Mouse (Mus musculus) liver, adult 2 months (tissue): ENCODE data around the gene Nt5e. TPM values are rescaled to one million over a fixed set of nuclear protein-coding genes. Genes with fewer than 3 reads are reported as not detected.

Experiments used
- DNase-seq: peaks from one replicate; pipeline ENCODE4 v3.0.0-alpha.2; 2011; ENCODE audit warnings: low read depth, low spot score; ENCODE audit errors: extremely low read depth
- H3K27ac ChIP-seq: fragments of 200-500 bp; replicated peaks from 2 replicates; pipeline ENCODE4 v1.5.1; 2012; ENCODE audit warnings: low read depth, mild to moderate bottlenecking, control low read depth, inconsistent platforms, low read length; ENCODE audit not compliant: insufficient read depth
- H3K27me3 ChIP-seq: fragments of 200-500 bp; 2 replicates; pipeline ENCODE4 v1.6.1; 2012; ENCODE audit warnings: mild to moderate bottlenecking, moderate library complexity, low read length, inconsistent platforms; ENCODE audit not compliant: control insufficient read depth, insufficient read depth
- H3K36me3 ChIP-seq: fragments of 200-500 bp; 2 replicates; pipeline ENCODE4 v1.6.1; 2012; ENCODE audit warnings: low read length, inconsistent platforms; ENCODE audit not compliant: control insufficient read depth, insufficient read depth
- H3K4me1 ChIP-seq: fragments of 200-500 bp; 2 replicates; pipeline ENCODE4 v1.6.1; 2011; ENCODE audit warnings: low read length; ENCODE audit not compliant: control insufficient read depth, insufficient read depth
- H3K4me3 ChIP-seq: fragments of 200-500 bp; 2 replicates; pipeline ENCODE4 v1.5.1; 2011; ENCODE audit warnings: low read depth, mild to moderate bottlenecking, control low read depth, low read length, moderate library complexity; ENCODE audit not compliant: insufficient read depth
- H3K79me2 ChIP-seq: fragments of 200-500 bp; 2 replicates; pipeline ENCODE4 v1.6.1; 2012; ENCODE audit warnings: inconsistent platforms, mild to moderate bottlenecking, low read length, moderate library complexity; ENCODE audit not compliant: control insufficient read depth, insufficient read depth
- H3K9ac ChIP-seq: fragments of 200-500 bp; 2 replicates; pipeline ENCODE4 v1.6.1; 2012; ENCODE audit warnings: low read depth, mild to moderate bottlenecking, control low read depth, inconsistent platforms, low read length
- CTCF ChIP-seq: fragments of 200-500 bp; IDR thresholded peaks from 2 replicates; pipeline ENCODE4 v1.5.1; 2011; ENCODE audit warnings: low read depth, low read length, control low read depth
- POLR2A ChIP-seq: fragments of 200-500 bp; IDR thresholded peaks from 2 replicates; pipeline ENCODE4 v1.6.1; 2011; ENCODE audit warnings: low read length, control low read depth; ENCODE audit not compliant: insufficient read depth; ENCODE audit errors: extremely low read depth
- WGBS: fragments of 180-500 bp; shearing (Covaris S2); methylation state at CpG from one replicate; pipeline ENCODE4 v1.1.7; 2018; 5-methylcytosine and 5-hydroxymethylcytosine counted together
- polyA plus RNA-seq: library from polyadenylated mRNA; depleted of rRNA; stranded (reverse); fragments of >200 nt; gene quantifications from 2 replicates; pipeline ENCODE4 v1.2.3, GENCODE M21; 2012
- total RNA-seq: library from RNA; depleted of rRNA; stranded (reverse); fragments of >200 nt; gene quantifications from 2 replicates; pipeline ENCODE4 v1.2.3, GENCODE M21; 2014

The Nt5e gene
- total and polyA plus RNA-seq, 2 experiments = 24.1 to 41.8 TPM

- WGBS = 30% methylated on average over 4 of the region's 4 CpGs
- no peaks in the 10 kb centered on the region for H3K79me2 ChIP-seq
Observed at GRCm38 (mm10) chr9:88366819-88367218, 39.8 kb downstream of the Nt5e start.

GRCm38 (mm10) chr9:88367322-88367721 is 40.3 kb downstream of the Nt5e start:
- TF ChIP-seq POLR2A = no peak
- TF ChIP-seq CTCF = no peak
- H3K79me2 ChIP-seq = no peaks in the 10 kb centered on the region
- H3K4me1 ChIP-seq = peaks cover 6% of the 10 kb centered on the region
- no peaks in the 10 kb centered on the region; the same call in 1 of the 2 replicates for H3K36me3 ChIP-seq
- DNase-seq = peak; percentile 71
- no peak overlapping the region for H3K9ac ChIP-seq
- H3K4me3 ChIP-seq = no peak overlapping the region
- H3K27ac ChIP-seq = peak overlapping the region; percentile 46; the same call in 1 of the 2 replicates
- no peaks in the 10 kb centered on the region for H3K27me3 ChIP-seq
- 30% methylated on average over 5 of the region's 5 CpGs for WGBS

More at GRCm38 (mm10) chr9:88366819-88367218, 39.8 kb downstream of the Nt5e start:
- Histone ChIP-seq H3K27ac (peak overlapping the region; percentile 46; the same call in 1 of the 2 replicates), H3K4me3 (no peak overlapping the region), H3K36me3 (no peaks in the 10 kb centered on the region; the same call in 1 of the 2 replicates), H3K9ac (no peak overlapping the region), H3K4me1 (peaks cover 6% of the 10 kb centered on the region), H3K27me3 (no peaks in the 10 kb centered on the region)
- peak; percentile 90 for DNase-seq
- no peak for TF ChIP-seq POLR2A
- no peak for TF ChIP-seq CTCF

- Histone ChIP-seq H3K27me3 (no peaks in the 10 kb centered on the region), H3K79me2 (no peaks in the 10 kb centered on the region), H3K4me3 (no peak overlapping the region), H3K27ac (no peak overlapping the region), H3K4me1 (peaks cover 5% of the 10 kb centered on the region), H3K36me3 (no peaks in the 10 kb centered on the region; the same call in 1 of the 2 replicates), H3K9ac (no peak overlapping the region)
- TF ChIP-seq POLR2A (no peak), CTCF (no peak)
- no peak for DNase-seq
- WGBS = 74% methylated on average over 1 of the region's 1 CpGs
Observed at GRCm38 (mm10) chr9:88367751-88368150, 40.8 kb downstream of the Nt5e start.

DNA sequence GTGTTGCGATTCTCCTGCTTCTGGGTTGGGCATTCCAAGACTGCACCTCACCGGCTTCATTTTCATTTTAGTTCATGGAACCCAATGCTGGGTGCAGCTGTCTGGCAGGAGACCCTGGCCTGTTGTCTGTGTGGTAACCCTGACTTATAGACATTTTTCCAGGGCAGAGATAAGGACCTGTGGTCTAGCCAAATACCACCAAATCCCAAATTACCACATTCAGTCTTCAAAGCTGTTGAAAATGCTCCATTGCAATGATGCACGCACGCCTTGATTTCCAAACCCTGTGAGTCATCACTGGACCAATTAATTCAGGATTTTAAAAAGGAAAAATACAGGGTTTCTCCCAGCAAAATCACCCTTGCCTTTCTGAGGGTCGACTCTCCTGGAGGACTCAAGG is 41.5 kb downstream of the Nt5e start:
- peaks cover 5% of the 10 kb centered on the region for H3K4me1 ChIP-seq
- DNase-seq = no peak
- TF ChIP-seq POLR2A = no peak
- TF ChIP-seq CTCF = no peak
- WGBS = 93% methylated on average over 5 of the region's 5 CpGs
- no peak overlapping the region for H3K9ac ChIP-seq
- H3K79me2 ChIP-seq = no peaks in the 10 kb centered on the region
- no peak overlapping the region for H3K27ac ChIP-seq
- no peak overlapping the region for H3K4me3 ChIP-seq
- H3K27me3 ChIP-seq = no peaks in the 10 kb centered on the region
- no peaks in the 10 kb centered on the region; the same call in 1 of the 2 replicates for H3K36me3 ChIP-seq

DNA sequence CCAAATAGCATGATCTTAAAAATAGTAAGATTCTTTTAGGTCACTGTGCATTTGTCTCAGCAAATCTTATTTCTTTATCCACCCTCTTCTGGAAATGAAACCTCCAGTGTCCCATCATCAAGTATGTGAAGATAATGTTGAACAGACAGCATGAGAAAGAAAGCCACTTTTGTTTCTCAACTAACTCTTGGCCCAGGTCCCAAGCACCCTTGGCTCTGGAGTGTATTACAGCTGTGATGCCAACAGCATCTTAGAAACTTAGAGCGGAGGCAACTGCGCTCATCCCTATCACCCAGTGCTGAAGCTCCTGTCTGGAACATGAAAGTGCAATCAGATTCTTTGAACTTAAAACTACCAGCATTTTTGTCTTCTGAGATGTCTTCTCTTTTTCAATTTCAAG is 42.7 kb downstream of the Nt5e start:
- WGBS = 72% methylated on average over 2 of the region's 2 CpGs
- Histone ChIP-seq H3K36me3 (peaks cover 5% of the 10 kb centered on the region), H3K27me3 (no peaks in the 10 kb centered on the region), H3K4me1 (peaks cover 5% of the 10 kb centered on the region), H3K4me3 (no peak overlapping the region), H3K9ac (no peak overlapping the region), H3K79me2 (no peaks in the 10 kb centered on the region), H3K27ac (no peak overlapping the region)
- DNase-seq = no peak
- TF ChIP-seq CTCF (no peak), POLR2A (no peak)

GRCm38 (mm10) chr9:88371201-88371600 is 44.2 kb downstream of the Nt5e start:
- Histone ChIP-seq H3K9ac (no peak overlapping the region), H3K4me1 (peaks cover 5% of the 10 kb centered on the region), H3K27ac (no peak overlapping the region), H3K79me2 (no peaks in the 10 kb centered on the region), H3K4me3 (no peak overlapping the region), H3K27me3 (no peaks in the 10 kb centered on the region), H3K36me3 (peaks cover 7% of the 10 kb centered on the region)
- WGBS = 96% methylated on average over 2 of the region's 2 CpGs
- no peak for TF ChIP-seq POLR2A
- TF ChIP-seq CTCF = no peak
- DNase-seq = no peak
